Mouse (Mus musculus): ENCODE data around the gene Pnkd.

DNA sequence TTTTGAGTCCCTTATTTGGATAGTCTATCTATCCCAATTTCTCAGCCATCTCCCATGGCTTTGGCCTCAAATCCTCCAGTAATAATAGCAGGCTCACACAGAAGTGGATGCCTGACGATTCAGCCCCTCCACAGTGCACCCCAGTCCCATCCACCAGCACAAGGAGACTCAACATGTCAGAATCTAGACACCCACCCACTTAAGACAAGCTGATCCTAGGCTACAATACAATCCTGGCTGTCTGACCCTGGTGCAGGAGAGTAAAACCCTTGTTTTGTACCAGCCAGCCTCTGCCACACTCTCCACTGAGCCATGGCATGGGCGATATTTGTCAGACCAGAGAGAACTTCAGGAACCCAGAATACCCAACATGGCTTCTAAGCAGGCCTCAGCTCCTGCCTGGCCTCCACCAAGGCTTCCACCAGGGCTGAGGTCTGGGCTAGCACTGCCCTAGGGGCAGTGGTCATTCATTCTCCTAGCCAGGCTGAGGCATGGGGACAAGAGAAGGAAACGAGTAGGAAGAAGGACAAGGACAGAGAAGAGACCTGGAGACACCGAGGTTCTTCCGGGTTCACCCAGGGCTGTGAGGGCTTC lies 13.5 kb downstream of the Pnkd start:
- TF ChIP-seq CTCF (conservative IDR thresholded peaks at IDR 0.05; ENCODE audit: low read length): no peak
- no peak for TF ChIP-seq NANOG (IDR thresholded peaks at IDR 0.05; ENCODE audit: borderline replicate concordance, low read length)
- no peak for TF ChIP-seq POU5F1 (IDR thresholded peaks at IDR 0.05; ENCODE audit: borderline replicate concordance, low read length)

Measured in E14TG2a.4 (cell line).